Mouse (Mus musculus) MEL (cell line): Measurements from ENCODE around the gene Creb5. TPM values are rescaled to one million over a fixed set of nuclear protein-coding genes. Genes with fewer than 3 reads are reported as not detected.

Source experiments
- DNase-seq: peaks from one replicate; pipeline ENCODE4 v3.0.0; 2011; ENCODE audit warnings: low read depth, low spot score
- H3K27ac ChIP-seq: 2 replicates; pipeline ENCODE4 v1.5.1; 2012; ENCODE audit warnings: low read depth, mild to moderate bottlenecking, control low read depth, low read length, moderate library complexity; ENCODE audit not compliant: control insufficient read depth
- H3K27me3 ChIP-seq, 2 experiments: fragments of 150-350 bp in 1 of 2; sonication (generic) in 1 of 2; 2 replicates each; pipeline ENCODE4 v1.6.1; 2012; ENCODE audit warnings: low read length in 2 of 2, mild to moderate bottlenecking in 2 of 2, improper control_type of control experiment in 1 of 2, moderate library complexity in 1 of 2; ENCODE audit not compliant: insufficient read depth in 2 of 2, control insufficient read depth in 1 of 2
- H3K36me3 ChIP-seq, 2 experiments: 2 replicates each; pipeline ENCODE4 v1.6.1; 2012 to 2014; ENCODE audit warnings: low read length in 2 of 2, improper control_type of control experiment in 1 of 2, inconsistent platforms in 1 of 2, mild to moderate bottlenecking in 1 of 2; ENCODE audit not compliant: insufficient read depth in 2 of 2, control insufficient read depth in 1 of 2
- H3K4me1 ChIP-seq, 2 experiments: fragments of 150-350 bp in 1 of 2; sonication (generic) in 1 of 2; 2 replicates each; pipeline ENCODE4 v1.6.1; 2012; ENCODE audit warnings: low read length in 2 of 2, improper control_type of control experiment in 1 of 2, mild to moderate bottlenecking in 1 of 2; ENCODE audit not compliant: insufficient read depth in 2 of 2, control insufficient read depth in 1 of 2
- H3K4me3 ChIP-seq, 2 experiments: fragments of 150-350 bp in 1 of 2; sonication (generic) in 1 of 2; 2 replicates each; pipeline ENCODE4 v1.5.1; 2012; ENCODE audit warnings: low read depth in 2 of 2, low read length in 2 of 2, mild to moderate bottlenecking in 2 of 2, moderate library complexity in 2 of 2, control low read depth in 1 of 2, improper control_type of control experiment in 1 of 2; ENCODE audit not compliant: control insufficient read depth in 1 of 2, insufficient read depth in 1 of 2
- H3K79me2 ChIP-seq: 2 replicates; pipeline ENCODE4 v1.6.1; 2012; ENCODE audit warnings: mild to moderate bottlenecking, low read length, moderate library complexity; ENCODE audit not compliant: control insufficient read depth, poor library complexity, insufficient read depth
- H3K9ac ChIP-seq: 2 replicates; pipeline ENCODE4 v1.6.1; 2012; ENCODE audit warnings: low read depth, mild to moderate bottlenecking, control low read depth, low read length, moderate library complexity; ENCODE audit not compliant: control insufficient read depth, poor library complexity, severe bottlenecking
- H3K9me3 ChIP-seq: fragments of 150-350 bp; sonication (generic); replicated peaks from 2 replicates; pipeline ENCODE4 v1.6.1; 2012; ENCODE audit warnings: mild to moderate bottlenecking, low read length, improper control_type of control experiment, moderate library complexity; ENCODE audit not compliant: insufficient read depth
- BHLHE40 ChIP-seq: IDR thresholded peaks from 2 replicates; pipeline ENCODE4 v1.6.1; 2012; ENCODE audit warnings: low read depth, mild to moderate bottlenecking, inconsistent platforms, low read length, improper control_type of control experiment, borderline replicate concordance
- CHD1 ChIP-seq: IDR thresholded peaks from 2 replicates; pipeline ENCODE4 v1.6.1; 2012; ENCODE audit warnings: low read depth, mild to moderate bottlenecking, inconsistent platforms, low read length, improper control_type of control experiment
- CTCF ChIP-seq, 3 experiments: IDR thresholded peaks in 2 of 3; conservative IDR thresholded peaks in 1 of 3; 2 replicates each; pipeline ENCODE4 v1.5.1; 2011 to 2012; ENCODE audit warnings: low read length in 3 of 3, low read depth in 2 of 3, mild to moderate bottlenecking in 2 of 3, improper control_type of control experiment in 1 of 3, inconsistent platforms in 1 of 3, mixed read lengths in 1 of 3, moderate library complexity in 1 of 3; ENCODE audit not compliant: control insufficient read depth in 1 of 3, insufficient read depth in 1 of 3, poor library complexity in 1 of 3, severe bottlenecking in 1 of 3
- EP300 ChIP-seq, 2 experiments: IDR thresholded peaks; 2 replicates each; pipeline ENCODE4 v1.6.1; 2011; ENCODE audit warnings: improper control_type of control experiment in 2 of 2, low read length in 2 of 2, low read depth in 1 of 2, mild to moderate bottlenecking in 1 of 2
- ETS1 ChIP-seq: IDR thresholded peaks from 2 replicates; pipeline ENCODE4 v1.6.1; 2012; ENCODE audit warnings: low read depth, mild to moderate bottlenecking, inconsistent platforms, low read length, improper control_type of control experiment, moderate library complexity
- GABPA ChIP-seq: IDR thresholded peaks from 2 replicates; pipeline ENCODE4 v1.6.1; 2012; ENCODE audit warnings: low read depth, mild to moderate bottlenecking, inconsistent platforms, low read length, improper control_type of control experiment, moderate library complexity
- HCFC1 ChIP-seq: IDR thresholded peaks from 2 replicates; pipeline ENCODE4 v1.6.1; 2012; ENCODE audit warnings: low read depth, mild to moderate bottlenecking, inconsistent platforms, low read length, improper control_type of control experiment, moderate library complexity
- JUND ChIP-seq: IDR thresholded peaks from 2 replicates; pipeline ENCODE4 v1.6.1; 2011; ENCODE audit warnings: low read depth, mild to moderate bottlenecking, improper control_type of control experiment, low read length
- MAFK ChIP-seq: IDR thresholded peaks from 2 replicates; pipeline ENCODE4 v1.6.1; 2011; ENCODE audit warnings: low read depth, mild to moderate bottlenecking, low read length, improper control_type of control experiment, borderline replicate concordance
- MYC ChIP-seq: IDR thresholded peaks from 2 replicates; pipeline ENCODE4 v1.6.1; 2011; ENCODE audit warnings: low read depth, mild to moderate bottlenecking, low read length, improper control_type of control experiment, moderate library complexity
- RAD21 ChIP-seq: IDR thresholded peaks from 2 replicates; pipeline ENCODE4 v1.6.1; 2011; ENCODE audit warnings: mild to moderate bottlenecking, low read depth, low read length, improper control_type of control experiment
- RCOR1 ChIP-seq: IDR thresholded peaks from 2 replicates; pipeline ENCODE4 v1.6.1; 2012; ENCODE audit warnings: low read depth, mild to moderate bottlenecking, inconsistent platforms, low read length, improper control_type of control experiment
- SIN3A ChIP-seq: IDR thresholded peaks from 2 replicates; pipeline ENCODE4 v1.6.1; 2012; ENCODE audit warnings: low read length, improper control_type of control experiment, inconsistent platforms
- TCF12 ChIP-seq: IDR thresholded peaks from 2 replicates; pipeline ENCODE4 v1.6.1; 2014; ENCODE audit warnings: low read depth, mild to moderate bottlenecking, inconsistent platforms, low read length, improper control_type of control experiment, moderate library complexity
- ZMIZ1 ChIP-seq: IDR thresholded peaks from 2 replicates; pipeline ENCODE4 v1.6.1; 2012; ENCODE audit warnings: low read depth, mild to moderate bottlenecking, inconsistent platforms, low read length, improper control_type of control experiment, moderate library complexity
- polyA plus RNA-seq, 2 experiments: library from polyadenylated mRNA; stranded (reverse) in 1 of 2; unstranded in 1 of 2; fragments of >175 nt in 1 of 2; fragments of >200 nt in 1 of 2; gene quantifications; 2 replicates each; pipeline versions ENCODE4 v1.2.1 to v1.2.4; 2012; ENCODE audit warnings: low replicate concordance in 2 of 2, low read depth in 1 of 2; ENCODE audit not compliant: insufficient read length in 2 of 2, insufficient read depth in 1 of 2, missing spikeins in 1 of 2
- total RNA-seq: library from RNA; depleted of rRNA; stranded (reverse); fragments of 300-350 nt; gene quantifications from 2 replicates; pipeline ENCODE4 v1.2.3, GENCODE M21; 2012

The Creb5 gene
- total and polyA plus RNA-seq, 3 experiments, result not detected

- Histone ChIP-seq H3K9ac (no peak overlapping the region), H3K4me3 (no peak overlapping the region), H3K27me3 (no peaks in the 10 kb centered on the region), H3K36me3 (no peaks in the 10 kb centered on the region), H3K79me2 (no peaks in the 10 kb centered on the region), H3K9me3 (no peaks in the 10 kb centered on the region), H3K4me1 (no peaks in the 10 kb centered on the region), H3K27ac (no peak overlapping the region)
- TF ChIP-seq GABPA, result no peak
- no peak for TF ChIP-seq JUND
- no peak for TF ChIP-seq BHLHE40
- TF ChIP-seq CHD1, result no peak
- TF ChIP-seq HCFC1, result no peak
- TF ChIP-seq ZMIZ1, result no peak
- no peak for TF ChIP-seq EP300 (IDR thresholded peaks at IDR 0.05; ENCODE audit: low read depth in 1 of 2, low read length in 2 of 2)
- TF ChIP-seq MYC, result no peak
- DNase-seq, result no peak
Observed at GRCm38 (mm10) chr6:53289659-53290058, 2.6 kb downstream of the Creb5 start.

GRCm38 (mm10) chr6:53290215-53290990 lies 3.3 kb downstream of the Creb5 start:
- TF ChIP-seq RAD21 (no peak), CTCF (IDR thresholded peaks at IDR 0.05 in 2 of 3, conservative IDR thresholded peaks at IDR 0.05 in 1 of 3; ENCODE audit: control insufficient read depth in 1 of 3, insufficient read depth in 1 of 3, low read depth in 2 of 3, low read length in 3 of 3, poor library complexity in 1 of 3, severe bottlenecking in 1 of 3) (no peak), SIN3A (no peak), GABPA (no peak), RCOR1 (no peak), ETS1 (no peak), TCF12 (no peak), MAFK (no peak)
- H3K9ac ChIP-seq, result no peak overlapping the region

More at GRCm38 (mm10) chr6:53290215-53290990, 3.3 kb downstream of the Creb5 start:
- Histone ChIP-seq H3K4me1 (no peaks in the 10 kb centered on the region), H3K27me3 (no peaks in the 10 kb centered on the region), H3K79me2 (no peaks in the 10 kb centered on the region), H3K36me3 (no peaks in the 10 kb centered on the region), H3K4me3 (no peak overlapping the region), H3K9me3 (no peaks in the 10 kb centered on the region), H3K27ac (no peak overlapping the region)
- no peak for DNase-seq
